Mouse (Mus musculus) C2C12 (cell line): Measurements from ENCODE around the gene Chaf1b.

Experiments used
- CEBPB ChIP-seq: IDR thresholded peaks from one replicate; pipeline ENCODE4 v1.6.1; 2011; ENCODE audit warnings: low read depth, mild to moderate bottlenecking, control low read depth, moderate library complexity
- CTCF ChIP-seq: IDR thresholded peaks from one replicate; pipeline ENCODE4 v1.5.1; 2011; ENCODE audit not compliant: control insufficient read depth, insufficient read depth, insufficient read length

- no peak for TF ChIP-seq CTCF
- TF ChIP-seq CEBPB = no peak
Measured at GRCm38 (mm10) chr16:93918679-93919060, 35.0 kb downstream of the Chaf1b start.
